Mouse (Mus musculus) megakaryocyte, embryonic 14.5 days (primary cell): ENCODE results near the gene Ttpal.

Experiments used
- FLI1 ChIP-seq: IDR thresholded peaks from 2 replicates; pipeline ENCODE4 v1.6.1; 2012; ENCODE audit warnings: low read length, inconsistent platforms, mixed read lengths
- GATA1 ChIP-seq: IDR thresholded peaks from 3 replicates; pipeline ENCODE4 v1.6.1; 2012; ENCODE audit warnings: mixed read lengths, low read length, inconsistent platforms, borderline replicate concordance

DNA sequence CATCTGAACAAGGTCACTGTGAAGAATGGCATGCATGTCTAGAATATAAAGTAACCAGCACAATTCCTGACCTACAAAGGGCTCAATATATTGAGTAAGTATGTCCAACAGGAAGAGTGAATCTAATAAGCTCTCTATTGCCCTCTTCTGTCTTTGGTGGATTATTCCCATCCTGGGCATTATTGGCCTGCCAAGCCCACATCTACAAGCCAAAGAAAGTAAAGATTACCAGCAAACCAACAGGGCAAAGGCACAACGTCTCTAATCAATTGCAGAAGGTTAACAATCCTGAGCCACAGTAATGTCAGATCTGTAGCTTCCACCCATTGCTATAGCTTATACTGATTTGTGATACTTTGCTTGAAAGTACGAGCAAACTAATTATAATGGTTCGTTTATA lies 38.4 kb downstream of the Ttpal start:
- TF ChIP-seq GATA1 (no peak), FLI1 (no peak)
